Mouse (Mus musculus): ENCODE measurements around the gene Kdm1b. TPM values are rescaled to one million over a fixed set of nuclear protein-coding genes. Genes with fewer than 3 reads are reported as not detected.
A peak's percentile ranks its signal among the peaks of the same experiment; 100 is the strongest.

The Kdm1b gene
- 7.8 and 9.9 TPM in 2 replicates for polyA plus RNA-seq (2015; fragmentation: Nextera tagmentation; extraction: Ambion mirVana)

DNA sequence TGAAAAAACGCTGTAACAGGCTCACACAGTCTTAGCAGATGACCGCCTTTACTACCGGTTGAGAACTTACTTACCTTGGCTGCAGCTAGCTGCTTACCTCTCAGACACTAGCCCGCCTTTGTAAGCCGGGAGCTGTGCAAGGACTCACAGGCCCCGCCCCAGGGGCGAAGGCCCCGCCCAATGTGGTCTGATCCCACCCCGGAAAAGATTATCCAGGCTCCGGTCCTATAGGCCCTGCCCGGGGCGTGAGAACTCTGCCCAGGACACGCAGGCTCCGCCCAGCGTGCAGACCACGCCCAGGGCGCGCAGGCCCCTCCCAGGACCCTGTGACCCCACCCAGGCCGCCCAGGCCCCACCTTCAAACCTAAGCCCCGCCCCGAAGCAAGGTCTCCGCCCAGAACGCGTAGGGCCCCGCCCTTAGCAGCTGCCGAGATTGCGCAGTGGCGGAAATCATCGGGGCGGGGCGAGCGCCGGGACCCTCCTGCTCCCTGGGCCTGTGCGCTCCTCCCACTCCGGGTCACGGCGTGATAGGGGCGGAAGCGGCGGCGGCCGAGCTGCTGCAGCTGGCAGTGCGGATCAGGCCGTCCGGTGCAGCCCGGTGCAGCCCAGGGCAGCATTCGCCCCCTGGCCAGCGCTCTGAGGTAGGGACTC is at the start of gene Kdm1b:
Kdm1b (plus strand) TSS at position 470 of the 651 bp plus-strand sequence.
- 1% methylated on average over 47 of the region's 48 CpGs for WGBS
- ATAC-seq (replicated peaks; ENCODE audit: extremely low read depth, insufficient read depth, low FRiP score), result peak; percentile 98
- Histone ChIP-seq H3K4me3 (ENCODE audit: low read length) (peak within 1 kb of the TSS; percentile 80), H3K27ac (ENCODE audit: low read length) (peak within 1 kb of the TSS; percentile 75), H3K36me3 (ENCODE audit: control insufficient read depth, insufficient read depth) (no peaks in the 10 kb centered on the region), H3K4me2 (ENCODE audit: low read depth, low read length) (peak within 1 kb of the TSS; percentile 100), H3K9ac (ENCODE audit: low read length) (peak within 1 kb of the TSS; percentile 86), H3K27me3 (ENCODE audit: control insufficient read depth, insufficient read depth, low read length) (no peaks in the 10 kb centered on the region), H3K9me3 (replicated peaks; ENCODE audit: control insufficient read depth, low read length) (no peaks in the 10 kb centered on the region), H3K4me1 (ENCODE audit: control insufficient read depth, insufficient read depth, low read length) (peaks cover 8% of the 10 kb centered on the region)

DNA sequence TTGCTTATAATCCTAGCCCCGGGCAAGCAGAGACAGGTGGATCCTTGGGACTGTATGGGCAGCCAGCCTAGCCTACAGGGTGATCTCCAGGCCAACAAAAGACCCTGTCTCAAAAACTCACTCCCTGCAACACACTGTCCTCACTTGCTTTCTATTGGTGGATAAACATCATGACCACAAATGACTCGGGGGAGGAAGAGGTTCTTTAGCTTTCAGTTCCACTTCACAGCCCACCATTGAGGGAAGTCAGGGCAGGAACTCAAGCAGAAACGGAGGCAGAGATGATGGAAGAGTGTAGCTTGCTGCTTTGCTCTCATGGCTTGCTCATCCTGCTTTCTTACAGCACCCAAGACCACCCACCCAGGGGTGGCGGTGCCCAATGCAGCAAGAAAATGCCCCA is 45.9 kb upstream of the Kdm1b start:
- 70% methylated on average over 4 of the region's 4 CpGs for WGBS
- no peak for ATAC-seq (replicated peaks; ENCODE audit: extremely low read depth, insufficient read depth, low FRiP score)
- Histone ChIP-seq H3K36me3 (ENCODE audit: control insufficient read depth, insufficient read depth) (no peaks in the 10 kb centered on the region), H3K4me1 (ENCODE audit: control insufficient read depth, insufficient read depth, low read length) (no peaks in the 10 kb centered on the region), H3K27me3 (ENCODE audit: control insufficient read depth, insufficient read depth, low read length) (no peaks in the 10 kb centered on the region), H3K9me3 (replicated peaks; ENCODE audit: control insufficient read depth, low read length) (no peaks in the 10 kb centered on the region), H3K27ac (ENCODE audit: low read length) (no peak overlapping the region), H3K4me3 (ENCODE audit: low read length) (no peak overlapping the region), H3K4me2 (ENCODE audit: low read depth, low read length) (no peak overlapping the region), H3K9ac (ENCODE audit: low read length) (no peak overlapping the region)

DNA sequence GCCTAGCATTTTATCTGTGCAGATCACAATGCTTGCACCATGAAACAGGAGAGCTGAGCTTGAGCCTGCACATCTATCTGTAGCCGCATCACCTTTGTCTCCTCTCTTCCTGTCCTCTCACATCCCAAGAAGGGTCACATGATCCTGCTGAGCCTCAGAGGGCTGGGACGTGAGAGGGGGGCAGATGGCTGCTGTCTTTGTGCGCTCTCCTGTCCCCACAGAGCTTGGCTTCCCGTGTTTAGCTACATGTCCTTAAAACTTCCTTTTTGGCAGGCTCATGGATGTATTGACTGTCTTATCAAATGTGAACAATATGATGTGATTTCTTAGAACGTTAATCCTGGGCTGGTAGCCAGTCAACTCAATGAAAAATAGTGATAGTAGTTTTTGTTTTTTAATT is 43.8 kb upstream of the Kdm1b start:
- Histone ChIP-seq H3K4me2 (ENCODE audit: low read depth, low read length) (no peak overlapping the region), H3K4me1 (ENCODE audit: control insufficient read depth, insufficient read depth, low read length) (no peaks in the 10 kb centered on the region), H3K36me3 (ENCODE audit: control insufficient read depth, insufficient read depth) (no peaks in the 10 kb centered on the region), H3K27me3 (ENCODE audit: control insufficient read depth, insufficient read depth, low read length) (no peaks in the 10 kb centered on the region), H3K9me3 (replicated peaks; ENCODE audit: control insufficient read depth, low read length) (0 out of 2 replicates have a peak, but pooled peaks cover 1% of the 10 kb centered on the region), H3K9ac (ENCODE audit: low read length) (no peak overlapping the region), H3K27ac (ENCODE audit: low read length) (no peak overlapping the region), H3K4me3 (ENCODE audit: low read length) (no peak overlapping the region)
- no peak for ATAC-seq (replicated peaks; ENCODE audit: extremely low read depth, insufficient read depth, low FRiP score)
- 42% methylated on average over 5 of the region's 5 CpGs for WGBS

DNA sequence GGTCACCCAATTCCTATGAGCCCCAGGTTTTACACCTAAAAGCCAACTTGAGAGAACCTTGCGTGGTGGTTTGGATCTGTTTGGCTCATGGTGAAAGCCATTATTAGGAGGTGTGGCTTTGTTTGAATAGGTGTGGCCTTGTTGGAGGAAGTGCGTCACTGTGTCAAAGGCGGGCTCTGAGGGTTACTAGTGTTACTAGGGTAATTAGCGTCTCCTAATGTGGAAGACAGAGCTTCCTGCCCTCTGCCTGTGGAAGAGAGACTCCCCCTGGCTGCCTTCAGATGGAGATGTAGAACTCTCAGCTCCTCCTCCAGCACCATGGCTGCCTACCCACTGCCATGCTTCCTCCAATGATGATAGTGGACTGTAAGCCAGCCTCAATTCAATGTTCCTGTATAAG is 41.7 kb upstream of the Kdm1b start:
- Histone ChIP-seq H3K27ac (ENCODE audit: low read length) (no peak overlapping the region), H3K27me3 (ENCODE audit: control insufficient read depth, insufficient read depth, low read length) (no peaks in the 10 kb centered on the region), H3K9me3 (replicated peaks; ENCODE audit: control insufficient read depth, low read length) (0 out of 2 replicates have a peak, but pooled peaks cover 4% of the 10 kb centered on the region), H3K4me1 (ENCODE audit: control insufficient read depth, insufficient read depth, low read length) (no peaks in the 10 kb centered on the region), H3K36me3 (ENCODE audit: control insufficient read depth, insufficient read depth) (no peaks in the 10 kb centered on the region), H3K9ac (ENCODE audit: low read length) (no peak overlapping the region), H3K4me2 (ENCODE audit: low read depth, low read length) (no peak overlapping the region), H3K4me3 (ENCODE audit: low read length) (no peak overlapping the region)
- no peak for ATAC-seq (replicated peaks; ENCODE audit: extremely low read depth, insufficient read depth, low FRiP score)
- 95% methylated on average over 4 of the region's 4 CpGs for WGBS

DNA sequence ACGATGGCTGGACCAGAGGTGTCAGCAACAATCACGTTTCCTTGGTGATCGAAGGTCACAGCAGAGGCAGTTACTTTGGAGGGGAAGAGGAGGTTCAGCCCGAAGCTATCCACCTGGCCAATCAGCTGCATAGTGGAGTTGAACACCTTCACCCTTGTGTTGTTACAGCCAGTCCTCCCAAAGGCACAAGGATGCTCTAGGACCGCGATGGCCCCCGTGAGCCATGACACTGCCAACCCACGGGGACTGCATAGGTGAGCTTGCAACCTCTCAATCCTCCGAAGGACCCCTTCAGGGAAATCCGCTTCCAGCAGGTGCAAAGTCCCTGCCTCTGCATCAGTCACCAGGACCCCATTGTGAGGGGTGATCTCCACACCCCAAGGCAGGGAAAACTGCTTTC is 29.6 kb upstream of the Kdm1b start:
- peak overlapping the region; percentile 84 for H3K9ac ChIP-seq (ENCODE audit: low read length)
- H3K4me3 ChIP-seq (ENCODE audit: low read length), result peak overlapping the region; percentile 70
- peak overlapping the region; percentile 100 for H3K4me2 ChIP-seq (ENCODE audit: low read depth, low read length)
- H3K27ac ChIP-seq (ENCODE audit: low read length), result no peak overlapping the region
- no peak for ATAC-seq (replicated peaks; ENCODE audit: extremely low read depth, insufficient read depth, low FRiP score)
- no peaks in the 10 kb centered on the region for H3K27me3 ChIP-seq (ENCODE audit: control insufficient read depth, insufficient read depth, low read length)
- H3K4me1 ChIP-seq (ENCODE audit: control insufficient read depth, insufficient read depth, low read length), result peaks cover 9% of the 10 kb centered on the region; the same call in 1 of the 2 replicates
- H3K9me3 ChIP-seq (replicated peaks; ENCODE audit: control insufficient read depth, low read length), result peaks cover 15% of the 10 kb centered on the region
- 0 out of 2 replicates have a peak, but pooled peaks cover 3% of the 10 kb centered on the region for H3K36me3 ChIP-seq (ENCODE audit: control insufficient read depth, insufficient read depth)
- 65% methylated on average over 10 of the region's 10 CpGs for WGBS

DNA sequence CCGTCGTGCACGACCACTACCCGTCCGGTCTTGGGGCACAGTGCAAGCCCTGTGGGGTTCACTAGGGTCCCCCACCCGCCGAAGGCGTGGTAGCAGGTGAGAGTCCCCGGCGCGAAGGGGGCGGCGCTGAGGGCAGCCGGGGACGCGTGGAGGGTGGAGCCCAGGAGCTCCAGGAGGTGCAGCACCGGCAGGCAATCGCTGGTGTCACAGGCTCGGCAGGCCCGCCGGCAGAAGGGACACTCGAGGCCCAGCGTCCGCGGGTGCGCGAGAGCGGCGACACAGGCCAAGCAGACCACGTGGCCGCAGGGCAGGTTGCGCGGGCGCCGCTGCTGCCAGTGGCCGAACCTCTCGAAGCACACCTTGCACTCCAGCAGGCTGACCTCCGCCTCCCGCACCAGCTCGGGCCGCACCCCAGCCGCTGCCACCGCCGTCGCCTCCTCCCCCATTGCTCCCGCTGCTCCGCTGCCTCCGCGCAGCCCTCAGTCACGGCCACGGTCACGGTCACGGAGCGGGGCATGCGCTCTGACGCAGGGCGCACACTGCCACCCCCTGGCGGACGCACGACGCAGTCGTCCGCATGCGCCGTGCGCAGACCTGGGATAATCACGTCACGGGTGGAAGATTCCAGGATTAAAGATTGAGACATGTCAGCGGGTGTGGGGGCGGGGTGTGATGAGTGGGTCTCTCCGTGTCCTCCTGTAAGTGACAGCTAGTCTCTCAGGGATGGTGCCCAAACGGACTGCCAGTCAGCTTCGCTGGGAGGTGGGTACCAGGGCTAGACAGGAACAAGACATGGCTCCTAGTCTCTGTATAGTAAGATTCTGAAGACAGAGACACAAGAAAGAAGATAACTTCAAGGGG is 28.7 kb upstream of the Kdm1b start, which contains the start of gene Nhlrc1:
Nhlrc1 (minus strand) TSS at position 517 of the 861 bp plus-strand sequence.
- Histone ChIP-seq H3K9me3 (replicated peaks; ENCODE audit: control insufficient read depth, low read length) (peaks cover 15% of the 10 kb centered on the region), H3K4me3 (ENCODE audit: low read length) (peak within 1 kb of the TSS; percentile 70), H3K4me2 (ENCODE audit: low read depth, low read length) (peak within 1 kb of the TSS; percentile 100), H3K9ac (ENCODE audit: low read length) (peak within 1 kb of the TSS; percentile 84), H3K27ac (ENCODE audit: low read length) (no peak within 1 kb of the TSS), H3K4me1 (ENCODE audit: control insufficient read depth, insufficient read depth, low read length) (peaks cover 9% of the 10 kb centered on the region; the same call in 1 of the 2 replicates), H3K27me3 (ENCODE audit: control insufficient read depth, insufficient read depth, low read length) (no peaks in the 10 kb centered on the region), H3K36me3 (ENCODE audit: control insufficient read depth, insufficient read depth) (0 out of 2 replicates have a peak, but pooled peaks cover 3% of the 10 kb centered on the region)
- peak; percentile 81 for ATAC-seq (replicated peaks; ENCODE audit: extremely low read depth, insufficient read depth, low FRiP score)
- WGBS, result 4% methylated on average over 66 of the region's 73 CpGs

DNA sequence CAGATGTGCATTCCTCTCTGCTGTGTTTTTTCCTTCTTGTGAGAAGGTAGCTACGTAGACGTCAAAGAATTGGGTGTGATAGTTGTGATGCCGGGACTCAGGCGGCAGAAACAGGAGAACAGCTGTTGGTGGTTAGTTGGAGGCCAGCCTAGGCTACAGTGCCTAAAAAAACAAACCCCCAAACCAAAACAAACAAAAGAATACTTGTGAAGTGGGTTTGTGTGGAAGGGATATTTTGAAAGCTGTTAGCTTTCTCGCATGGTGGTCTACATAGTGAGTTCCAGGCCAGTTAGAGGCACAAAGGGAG is 28.2 kb upstream of the Kdm1b start:
- Histone ChIP-seq H3K9me3 (replicated peaks; ENCODE audit: control insufficient read depth, low read length) (peaks cover 10% of the 10 kb centered on the region), H3K9ac (ENCODE audit: low read length) (peak overlapping the region; percentile 84), H3K27ac (ENCODE audit: low read length) (no peak overlapping the region), H3K4me1 (ENCODE audit: control insufficient read depth, insufficient read depth, low read length) (peaks cover 9% of the 10 kb centered on the region; the same call in 1 of the 2 replicates), H3K4me3 (ENCODE audit: low read length) (peak overlapping the region; percentile 70), H3K27me3 (ENCODE audit: control insufficient read depth, insufficient read depth, low read length) (no peaks in the 10 kb centered on the region), H3K36me3 (ENCODE audit: control insufficient read depth, insufficient read depth) (no peaks in the 10 kb centered on the region), H3K4me2 (ENCODE audit: low read depth, low read length) (peak overlapping the region; percentile 100)
- WGBS, result 70% methylated on average over 5 of the region's 5 CpGs
- ATAC-seq (replicated peaks; ENCODE audit: extremely low read depth, insufficient read depth, low FRiP score), result no peak

DNA sequence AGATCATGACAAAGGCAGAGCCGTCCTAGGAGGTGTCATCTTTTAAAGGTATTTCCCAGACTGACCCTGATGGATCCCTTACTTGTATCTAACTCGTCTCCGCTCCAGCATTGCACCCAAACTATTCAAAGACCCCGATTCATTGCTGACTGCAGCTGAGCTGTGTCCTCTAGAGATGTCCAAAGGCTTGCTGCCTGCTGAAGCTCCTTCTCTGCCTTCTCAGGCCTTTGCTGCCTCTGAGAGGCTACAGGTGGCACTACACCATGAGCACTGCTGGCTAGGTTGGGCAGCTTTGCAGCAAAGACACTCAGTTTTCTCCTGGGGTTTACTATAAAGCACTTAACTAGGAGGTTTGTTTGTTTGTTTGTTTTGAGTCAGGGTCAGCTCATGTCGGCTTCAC is 26.0 kb upstream of the Kdm1b start:
- H3K9me3 ChIP-seq (replicated peaks; ENCODE audit: control insufficient read depth, low read length), result no peaks in the 10 kb centered on the region
- no peaks in the 10 kb centered on the region for H3K36me3 ChIP-seq (ENCODE audit: control insufficient read depth, insufficient read depth)
- H3K4me2 ChIP-seq (ENCODE audit: low read depth, low read length), result no peak overlapping the region
- no peak overlapping the region for H3K27ac ChIP-seq (ENCODE audit: low read length)
- no peak overlapping the region for H3K9ac ChIP-seq (ENCODE audit: low read length)
- no peaks in the 10 kb centered on the region for H3K27me3 ChIP-seq (ENCODE audit: control insufficient read depth, insufficient read depth, low read length)
- peak; percentile 70; the same call in 1 of the 2 replicates for ATAC-seq (replicated peaks; ENCODE audit: extremely low read depth, insufficient read depth, low FRiP score)
- no peak overlapping the region for H3K4me3 ChIP-seq (ENCODE audit: low read length)
- peaks cover 9% of the 10 kb centered on the region; the same call in 1 of the 2 replicates for H3K4me1 ChIP-seq (ENCODE audit: control insufficient read depth, insufficient read depth, low read length)
- whole genome bisulfite sequencing, result 35% methylated on average over 5 of the region's 5 CpGs

DNA sequence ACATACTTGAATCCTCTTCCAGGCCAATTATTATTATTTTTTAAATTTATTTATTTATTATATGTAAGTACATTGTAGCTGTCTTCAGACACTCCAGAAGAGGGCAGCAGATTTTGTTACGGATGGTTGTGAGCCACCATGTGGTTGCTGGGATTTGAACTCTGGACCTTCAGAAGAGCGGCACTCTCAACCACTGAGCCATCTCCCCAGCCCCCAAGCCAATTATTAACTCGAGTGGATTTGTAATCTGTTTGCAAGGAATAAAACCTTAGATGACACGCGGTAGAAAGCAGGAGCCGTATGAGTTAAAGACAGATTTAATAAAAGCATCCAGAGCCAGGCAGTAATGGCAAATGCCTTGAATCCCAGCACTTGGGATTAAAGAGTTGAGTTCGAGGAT is 23.5 kb upstream of the Kdm1b start:
- no peak for ATAC-seq (replicated peaks; ENCODE audit: extremely low read depth, insufficient read depth, low FRiP score)
- H3K36me3 ChIP-seq (ENCODE audit: control insufficient read depth, insufficient read depth), result no peaks in the 10 kb centered on the region
- 81% methylated on average over 7 of the region's 7 CpGs for WGBS
- H3K4me1 ChIP-seq (ENCODE audit: control insufficient read depth, insufficient read depth, low read length), result 0 out of 2 replicates have a peak, but pooled peaks cover 5% of the 10 kb centered on the region
- no peak overlapping the region for H3K9ac ChIP-seq (ENCODE audit: low read length)
- no peaks in the 10 kb centered on the region for H3K9me3 ChIP-seq (replicated peaks; ENCODE audit: control insufficient read depth, low read length)
- H3K27ac ChIP-seq (ENCODE audit: low read length), result no peak overlapping the region
- H3K4me2 ChIP-seq (ENCODE audit: low read depth, low read length), result no peak overlapping the region
- no peaks in the 10 kb centered on the region for H3K27me3 ChIP-seq (ENCODE audit: control insufficient read depth, insufficient read depth, low read length)
- no peak overlapping the region for H3K4me3 ChIP-seq (ENCODE audit: low read length)
